Mouse (Mus musculus): ENCODE results near the gene Il1rap. TPM values are rescaled to one million over a fixed set of nuclear protein-coding genes. Genes with fewer than 3 reads are reported as not detected.

Gene Il1rap
- polyA plus RNA-seq, 1 experiment from 2014 or later = 14.4 TPM

GRCm38 (mm10) chr16:26710922-26711321 is 129.4 kb downstream of the Il1rap start:
- H3K27ac ChIP-seq (ENCODE audit: low read length) = no peak overlapping the region
- no peaks in the 10 kb centered on the region for H3K9me3 ChIP-seq (ENCODE audit: low read length)
- H3K4me1 ChIP-seq (ENCODE audit: insufficient read depth, low read length) = no peaks in the 10 kb centered on the region
- H3K4me3 ChIP-seq (ENCODE audit: low read length) = no peak overlapping the region
- no peak overlapping the region for H3K9ac ChIP-seq (replicated peaks; ENCODE audit: low read length)
- H3K27me3 ChIP-seq (ENCODE audit: insufficient read depth, low read length) = no peaks in the 10 kb centered on the region
- ATAC-seq (ENCODE audit: low FRiP score, low TSS enrichment) = no peak
- WGBS = 98% methylated on average over 3 of the region's 3 CpGs
- H3K4me2 ChIP-seq (replicated peaks; ENCODE audit: low read depth, low read length) = no peak overlapping the region
- no peaks in the 10 kb centered on the region for H3K36me3 ChIP-seq (ENCODE audit: insufficient read depth, low read length)

GRCm38 (mm10) chr16:26713538-26714316 is 132.2 kb downstream of the Il1rap start:
- Histone ChIP-seq H3K9me3 (ENCODE audit: low read length) (no peaks in the 10 kb centered on the region), H3K4me3 (ENCODE audit: low read length) (no peak overlapping the region), H3K27ac (ENCODE audit: low read length) (no peak overlapping the region), H3K4me1 (ENCODE audit: insufficient read depth, low read length) (no peaks in the 10 kb centered on the region), H3K27me3 (ENCODE audit: insufficient read depth, low read length) (no peaks in the 10 kb centered on the region), H3K4me2 (replicated peaks; ENCODE audit: low read depth, low read length) (no peak overlapping the region), H3K9ac (replicated peaks; ENCODE audit: low read length) (no peak overlapping the region), H3K36me3 (ENCODE audit: insufficient read depth, low read length) (no peaks in the 10 kb centered on the region)
- 84% methylated on average over 5 of the region's 5 CpGs for WGBS
- no peak for ATAC-seq (ENCODE audit: low FRiP score, low TSS enrichment)

- no peaks in the 10 kb centered on the region for H3K36me3 ChIP-seq (ENCODE audit: insufficient read depth, low read length)
- no peak overlapping the region for H3K27ac ChIP-seq (ENCODE audit: low read length)
- WGBS = 83% methylated on average over 11 of the region's 11 CpGs
- H3K4me2 ChIP-seq (replicated peaks; ENCODE audit: low read depth, low read length) = no peak overlapping the region
- H3K27me3 ChIP-seq (ENCODE audit: insufficient read depth, low read length) = no peaks in the 10 kb centered on the region
- H3K9me3 ChIP-seq (ENCODE audit: low read length) = no peaks in the 10 kb centered on the region
- H3K4me3 ChIP-seq (ENCODE audit: low read length) = no peak overlapping the region
- no peak for ATAC-seq (ENCODE audit: low FRiP score, low TSS enrichment)
- H3K4me1 ChIP-seq (ENCODE audit: insufficient read depth, low read length) = no peaks in the 10 kb centered on the region
- H3K9ac ChIP-seq (replicated peaks; ENCODE audit: low read length) = no peak overlapping the region
These were observed 141.0 kb downstream of the Il1rap start for GRCm38 (mm10) chr16:26722464-26722863.

DNA sequence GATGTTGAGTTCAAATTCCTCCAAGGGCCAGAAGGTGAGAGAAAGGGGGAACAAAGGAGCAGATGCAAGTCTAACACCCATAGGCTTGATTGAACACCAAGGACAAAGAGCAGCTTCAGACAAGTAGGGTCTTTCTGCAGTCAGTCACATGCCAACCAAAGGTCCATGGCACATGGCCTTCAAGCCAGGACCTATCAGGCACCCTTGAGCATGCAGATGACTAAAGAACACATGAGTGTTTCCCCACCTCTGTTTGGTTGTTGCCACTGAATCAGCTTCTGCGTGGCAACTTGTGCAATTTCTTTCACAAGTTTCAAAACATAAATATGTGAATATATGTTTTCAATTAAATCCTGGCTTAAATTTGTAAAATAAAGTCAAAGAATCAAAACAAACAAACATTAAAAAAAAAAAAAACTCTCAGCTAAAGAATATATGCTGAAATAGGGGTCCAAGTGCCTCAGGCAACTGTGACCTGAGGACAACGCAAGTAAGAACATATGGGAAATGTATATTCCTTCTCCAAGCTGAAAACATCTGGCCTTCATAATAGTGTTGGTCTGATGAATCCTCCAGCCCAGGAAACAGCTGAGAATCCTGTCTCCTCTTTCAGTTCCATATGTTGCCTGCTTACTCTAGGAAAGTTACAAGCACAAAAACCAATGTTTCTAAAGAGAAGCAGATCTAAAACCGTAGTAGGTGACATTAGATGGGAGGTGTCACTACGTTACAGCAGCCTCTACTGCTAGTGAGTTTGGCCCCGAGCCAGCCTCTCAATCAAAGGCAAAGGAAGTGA is 142.6 kb downstream of the Il1rap start:
- H3K9me3 ChIP-seq (ENCODE audit: low read length) = no peaks in the 10 kb centered on the region
- no peaks in the 10 kb centered on the region for H3K36me3 ChIP-seq (ENCODE audit: insufficient read depth, low read length)
- no peak overlapping the region for H3K4me3 ChIP-seq (ENCODE audit: low read length)
- no peaks in the 10 kb centered on the region for H3K4me1 ChIP-seq (ENCODE audit: insufficient read depth, low read length)
- 67% methylated on average over 5 of the region's 5 CpGs for WGBS
- no peak for ATAC-seq (ENCODE audit: low FRiP score, low TSS enrichment)
- no peak overlapping the region for H3K27ac ChIP-seq (ENCODE audit: low read length)
- no peaks in the 10 kb centered on the region for H3K27me3 ChIP-seq (ENCODE audit: insufficient read depth, low read length)
- no peak overlapping the region for H3K9ac ChIP-seq (replicated peaks; ENCODE audit: low read length)
- H3K4me2 ChIP-seq (replicated peaks; ENCODE audit: low read depth, low read length) = no peak overlapping the region

GRCm38 (mm10) chr16:26728139-26728538 is 146.6 kb downstream of the Il1rap start:
- no peaks in the 10 kb centered on the region for H3K36me3 ChIP-seq (ENCODE audit: insufficient read depth, low read length)
- WGBS = 80% methylated on average over 3 of the region's 3 CpGs
- H3K4me1 ChIP-seq (ENCODE audit: insufficient read depth, low read length) = no peaks in the 10 kb centered on the region
- ATAC-seq (ENCODE audit: low FRiP score, low TSS enrichment) = no peak
- no peaks in the 10 kb centered on the region for H3K9me3 ChIP-seq (ENCODE audit: low read length)
- no peak overlapping the region for H3K27ac ChIP-seq (ENCODE audit: low read length)
- H3K27me3 ChIP-seq (ENCODE audit: insufficient read depth, low read length) = no peaks in the 10 kb centered on the region
- no peak overlapping the region for H3K4me2 ChIP-seq (replicated peaks; ENCODE audit: low read depth, low read length)
- H3K4me3 ChIP-seq (ENCODE audit: low read length) = no peak overlapping the region
- H3K9ac ChIP-seq (replicated peaks; ENCODE audit: low read length) = no peak overlapping the region

DNA sequence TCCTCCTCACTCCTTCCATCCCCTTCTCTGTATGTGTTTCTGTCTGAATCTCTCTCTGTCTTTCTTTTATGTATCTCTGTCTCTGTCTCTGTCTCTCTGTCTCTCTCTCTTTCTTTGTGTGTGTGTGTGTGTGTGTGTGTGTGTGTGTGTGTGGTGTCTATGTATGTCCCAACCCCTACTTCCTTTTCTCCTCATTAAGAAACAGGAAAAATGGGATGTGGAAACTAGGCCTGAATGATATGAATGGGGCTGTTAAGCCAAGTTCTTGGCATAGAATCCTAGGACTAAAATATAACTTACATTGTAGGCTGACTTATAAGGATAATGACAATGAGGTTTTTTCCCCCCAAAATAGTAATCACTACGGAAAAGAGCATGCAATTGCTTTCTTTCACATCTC is 149.4 kb downstream of the Il1rap start:
- Histone ChIP-seq H3K9ac (replicated peaks; ENCODE audit: low read length) (no peak overlapping the region), H3K4me1 (ENCODE audit: insufficient read depth, low read length) (no peaks in the 10 kb centered on the region), H3K4me2 (replicated peaks; ENCODE audit: low read depth, low read length) (no peak overlapping the region), H3K9me3 (ENCODE audit: low read length) (no peaks in the 10 kb centered on the region), H3K4me3 (ENCODE audit: low read length) (no peak overlapping the region), H3K27me3 (ENCODE audit: insufficient read depth, low read length) (no peaks in the 10 kb centered on the region), H3K27ac (ENCODE audit: low read length) (no peak overlapping the region), H3K36me3 (ENCODE audit: insufficient read depth, low read length) (no peaks in the 10 kb centered on the region)
- 94% methylated on average over 1 of the region's 1 CpGs for WGBS
- no peak for ATAC-seq (ENCODE audit: low FRiP score, low TSS enrichment)

- Histone ChIP-seq H3K36me3 (ENCODE audit: insufficient read depth, low read length) (no peaks in the 10 kb centered on the region), H3K9me3 (ENCODE audit: low read length) (no peaks in the 10 kb centered on the region), H3K4me3 (ENCODE audit: low read length) (no peak overlapping the region), H3K4me1 (ENCODE audit: insufficient read depth, low read length) (no peaks in the 10 kb centered on the region), H3K27me3 (ENCODE audit: insufficient read depth, low read length) (no peaks in the 10 kb centered on the region), H3K27ac (ENCODE audit: low read length) (no peak overlapping the region), H3K9ac (replicated peaks; ENCODE audit: low read length) (no peak overlapping the region), H3K4me2 (replicated peaks; ENCODE audit: low read depth, low read length) (no peak overlapping the region)
- ATAC-seq (ENCODE audit: low FRiP score, low TSS enrichment) = no peak
- WGBS = 87% methylated on average over 3 of the region's 3 CpGs
These were observed 151.1 kb downstream of the Il1rap start for GRCm38 (mm10) chr16:26732566-26732965.

- Histone ChIP-seq H3K9me3 (ENCODE audit: low read length) (peaks cover 2% of the 10 kb centered on the region; the same call in 1 of the 2 replicates), H3K4me2 (replicated peaks; ENCODE audit: low read depth, low read length) (no peak overlapping the region), H3K4me3 (ENCODE audit: low read length) (no peak overlapping the region), H3K27ac (ENCODE audit: low read length) (no peak overlapping the region), H3K4me1 (ENCODE audit: insufficient read depth, low read length) (no peaks in the 10 kb centered on the region), H3K27me3 (ENCODE audit: insufficient read depth, low read length) (no peaks in the 10 kb centered on the region), H3K36me3 (ENCODE audit: insufficient read depth, low read length) (no peaks in the 10 kb centered on the region), H3K9ac (replicated peaks; ENCODE audit: low read length) (no peak overlapping the region)
- ATAC-seq (ENCODE audit: low FRiP score, low TSS enrichment) = no peak
- WGBS = 86% methylated on average over 5 of the region's 5 CpGs
These were observed 174.1 kb downstream of the Il1rap start for GRCm38 (mm10) chr16:26755381-26756155.

DNA sequence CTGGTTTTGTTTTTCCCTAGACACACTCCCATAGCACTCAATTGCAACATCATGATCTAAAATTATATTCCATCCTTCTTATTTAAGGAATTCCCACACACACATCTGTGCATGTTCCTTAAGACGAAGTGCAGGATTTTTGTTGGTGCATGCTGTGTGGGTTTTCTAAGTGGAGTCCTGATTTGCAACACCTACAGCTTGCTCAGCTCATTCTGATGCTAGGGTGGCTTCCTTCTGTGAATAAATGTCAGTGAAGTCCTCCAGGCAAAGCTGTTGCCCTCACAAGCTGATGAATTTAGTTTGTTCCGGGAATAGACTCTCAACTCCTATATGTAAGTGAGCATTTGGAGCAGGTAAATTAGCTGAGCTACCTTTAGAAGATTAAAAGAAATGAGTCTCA is 194.5 kb downstream of the Il1rap start:
- H3K9me3 ChIP-seq (ENCODE audit: low read length) = no peaks in the 10 kb centered on the region
- no peaks in the 10 kb centered on the region for H3K27me3 ChIP-seq (ENCODE audit: insufficient read depth, low read length)
- H3K4me3 ChIP-seq (ENCODE audit: low read length) = no peak overlapping the region
- no peaks in the 10 kb centered on the region for H3K4me1 ChIP-seq (ENCODE audit: insufficient read depth, low read length)
- no peaks in the 10 kb centered on the region for H3K36me3 ChIP-seq (ENCODE audit: insufficient read depth, low read length)
- no peak overlapping the region for H3K27ac ChIP-seq (ENCODE audit: low read length)
- WGBS = 91% methylated on average over 2 of the region's 2 CpGs
- no peak overlapping the region for H3K9ac ChIP-seq (replicated peaks; ENCODE audit: low read length)
- no peak for ATAC-seq (ENCODE audit: low FRiP score, low TSS enrichment)
- H3K4me2 ChIP-seq (replicated peaks; ENCODE audit: low read depth, low read length) = no peak overlapping the region
